Comparison of ENCODE assay signal across 13 mouse cellular contexts in the genomic region with DNA sequence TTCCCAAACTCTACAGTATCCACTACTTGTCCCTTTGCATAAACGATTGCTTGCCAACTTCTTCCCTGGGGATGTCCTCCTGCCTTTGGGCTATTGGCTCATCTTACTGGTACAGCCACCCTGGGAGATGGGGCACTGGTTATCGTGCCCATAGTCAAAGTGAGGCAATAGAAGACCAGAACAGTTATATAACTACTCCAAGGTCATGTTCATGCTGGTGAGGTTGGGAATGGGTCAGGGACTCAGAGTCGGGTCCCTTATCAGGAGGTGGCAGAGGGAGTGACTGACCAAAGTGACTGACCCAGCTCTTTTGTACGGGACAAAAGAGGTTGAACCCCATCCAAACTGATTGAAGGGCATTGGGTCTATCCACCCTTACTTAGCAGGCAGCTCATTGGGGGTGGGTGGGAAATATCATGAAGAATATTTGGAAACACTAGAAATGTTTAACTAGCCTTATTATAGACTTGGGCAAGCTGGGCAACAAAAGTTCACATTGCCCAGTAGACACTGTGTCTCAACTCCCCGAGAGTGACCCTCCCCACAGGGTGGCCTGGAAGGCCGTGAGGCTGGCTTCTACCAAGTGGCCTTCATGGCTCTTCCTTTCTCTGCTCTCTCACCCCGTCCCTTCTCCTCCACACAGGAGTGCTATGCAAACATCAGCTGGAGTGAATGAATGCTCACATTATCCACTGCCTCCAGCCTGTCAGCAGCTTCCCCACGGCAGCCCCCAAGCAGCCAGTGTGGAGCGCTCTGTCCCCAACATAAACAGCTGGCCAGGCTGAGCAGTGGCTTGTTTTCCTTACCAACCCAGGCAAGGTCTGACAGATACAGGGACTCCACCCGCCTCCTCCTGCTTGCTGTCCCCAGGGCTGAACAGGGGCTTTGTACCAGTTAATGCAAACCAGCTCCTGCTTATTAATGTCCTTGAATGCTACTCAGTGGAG.
DNase-seq lines count a peak whose midpoint lies in the region; ATAC-seq lines count a peak whose summit lies in the region.
"Had no signal": no experiment of that assay in that cellular context is flagged by ENCODE, and none has a peak within 500 bp of the region (broad histone marks: within the 10 kb centered on the region; RNA-seq: fewer than 3 reads in every experiment).

No protein-coding gene starts in this region.

- no peaks in the 10 kb centered on the region for H3K27me3 ChIP-seq in liver, embryonic 16.5 days (ENCODE audit: control insufficient read depth, insufficient read depth, low read depth, low read length)
- H3K27me3 ChIP-seq in liver, embryonic 11.5 days (replicated peaks; ENCODE audit: control insufficient read depth, insufficient read depth, low read length): no peaks in the 10 kb centered on the region
- no peaks in the 10 kb centered on the region for H3K27me3 ChIP-seq in limb, embryonic 12.5 days
- H3K27me3 ChIP-seq: forebrain, embryonic 13.5 days; intestine, embryonic 15.5 days had no signal

- no peaks in the 10 kb centered on the region for H3K36me3 ChIP-seq in liver, embryonic 16.5 days (ENCODE audit: control insufficient read depth, insufficient read depth)
- no peaks in the 10 kb centered on the region for H3K36me3 ChIP-seq in liver, embryonic 11.5 days (ENCODE audit: control insufficient read depth, insufficient read depth, low read length)
- H3K36me3 ChIP-seq in limb, embryonic 12.5 days: no peaks in the 10 kb centered on the region
- H3K36me3 ChIP-seq: intestine, embryonic 15.5 days had no signal

- no peak overlapping the region for H3K4me2 ChIP-seq in liver, embryonic 16.5 days (ENCODE audit: low read depth, low read length)
- H3K4me2 ChIP-seq in liver, embryonic 11.5 days: no peak overlapping the region
- H3K4me2 ChIP-seq in limb, embryonic 12.5 days: no peak overlapping the region
- H3K4me2 ChIP-seq: forebrain, embryonic 13.5 days; intestine, embryonic 15.5 days had no signal

- peak; percentile 33 to 76 for DNase-seq in adrenal gland, adult (ENCODE audit: inconsistent age in 2 of 2, low spot score in 1 of 2)
- DNase-seq in adrenal gland, postnatal 4 days (ENCODE audit: low spot score in 2 of 2): no peak
- no peak for DNase-seq in liver, embryonic 11.5 days (ENCODE audit: low spot score)
- DNase-seq in embryo, embryonic 10.5 days (ENCODE audit: low spot score): peak; percentile 41
- no peak for DNase-seq in spleen, postnatal 10 days (ENCODE audit: low spot score in 2 of 2)
- DNase-seq: gastrocnemius, postnatal 14 days; kidney, postnatal 36 days had no signal

- H3K9ac ChIP-seq in liver, embryonic 16.5 days (ENCODE audit: low read depth, low read length): no peak overlapping the region
- no peak overlapping the region for H3K9ac ChIP-seq in liver, embryonic 11.5 days (ENCODE audit: low read depth, low read length)
- H3K9ac ChIP-seq in limb, embryonic 12.5 days (replicated peaks): no peak overlapping the region
- H3K9ac ChIP-seq: forebrain, embryonic 13.5 days; intestine, embryonic 15.5 days had no signal

- no peaks in the 10 kb centered on the region for H3K9me3 ChIP-seq in liver, embryonic 16.5 days (replicated peaks; ENCODE audit: control insufficient read depth, low read length)
- no peaks in the 10 kb centered on the region for H3K9me3 ChIP-seq in liver, embryonic 11.5 days (ENCODE audit: control insufficient read depth, low read length)
- no peaks in the 10 kb centered on the region for H3K9me3 ChIP-seq in limb, embryonic 12.5 days
- H3K9me3 ChIP-seq: forebrain, embryonic 13.5 days; intestine, embryonic 15.5 days had no signal

- peaks cover 4% of the 10 kb centered on the region for H3K4me1 ChIP-seq in liver, embryonic 16.5 days (ENCODE audit: control insufficient read depth, low read depth, low read length)
- H3K4me1 ChIP-seq in liver, embryonic 11.5 days (replicated peaks; ENCODE audit: control insufficient read depth, insufficient read depth, low read length): peaks cover 6% of the 10 kb centered on the region; the same call in 1 of the 2 replicates
- peaks cover 11% of the 10 kb centered on the region for H3K4me1 ChIP-seq in limb, embryonic 12.5 days (replicated peaks)
- H3K4me1 ChIP-seq: forebrain, embryonic 13.5 days; intestine, embryonic 15.5 days had no signal

- H3K27ac ChIP-seq in liver, embryonic 16.5 days (ENCODE audit: low read length): no peak overlapping the region
- no peak overlapping the region for H3K27ac ChIP-seq in liver, embryonic 11.5 days (ENCODE audit: low read depth, low read length)
- H3K27ac ChIP-seq in limb, embryonic 12.5 days: peak overlapping the region; percentile 25; the same call in 1 of the 2 replicates
- H3K27ac ChIP-seq: forebrain, embryonic 13.5 days; intestine, embryonic 15.5 days had no signal

- peak; percentile 35 for ATAC-seq in liver, embryonic 16.5 days (ENCODE audit: low read depth)
- ATAC-seq in liver, embryonic 11.5 days (replicated peaks; ENCODE audit: low FRiP score): no peak
- no peak for ATAC-seq in limb, embryonic 12.5 days (ENCODE audit: insufficient number of reproducible peaks, insufficient read depth, low FRiP score, low TSS enrichment, low read depth)
- ATAC-seq in CD4-positive, CD25-positive, alpha-beta regulatory T cell, adult 4 months: no peak
- ATAC-seq: forebrain, embryonic 13.5 days; intestine, embryonic 15.5 days had no signal

- 48% methylated on average over 10 of the region's 10 CpGs for WGBS in liver, embryonic 16.5 days (ENCODE audit: insufficient replicate concordance)
- WGBS in liver, embryonic 11.5 days: 66% methylated on average over 10 of the region's 10 CpGs
- WGBS in limb, embryonic 12.5 days: 61% methylated on average over 10 of the region's 10 CpGs

- no peak overlapping the region for H3K4me3 ChIP-seq in liver, embryonic 16.5 days (ENCODE audit: low read depth, low read length)
- H3K4me3 ChIP-seq in liver, embryonic 11.5 days (ENCODE audit: low read depth, low read length): no peak overlapping the region
- no peak overlapping the region for H3K4me3 ChIP-seq in limb, embryonic 12.5 days (replicated peaks)
- H3K4me3 ChIP-seq: forebrain, embryonic 13.5 days; intestine, embryonic 15.5 days; myocyte had no signal

Comparison
In these comparisons a context has a peak if more than half of its experiments do, and no peak if none do; other contexts are left out.
1. DNase-seq: peak in adrenal gland, adult (2 of 2) and embryo, embryonic 10.5 days (single experiment); none in adrenal gland, postnatal 4 days (0 of 2), liver, embryonic 11.5 days (single experiment) and spleen, postnatal 10 days (0 of 2).